Mouse (Mus musculus) brain, embryonic 14.5 days (tissue): Measurements from ENCODE around the gene Usp30. TPM values are rescaled to one million over a fixed set of nuclear protein-coding genes. Genes with fewer than 3 reads are reported as not detected.

Experiments used
- DNase-seq: peaks from one replicate; pipeline ENCODE4 v3.0.0-alpha.2; 2011; ENCODE audit warnings: low read depth
- CTCF ChIP-seq: fragments of 200-500 bp; IDR thresholded peaks from 2 replicates; pipeline ENCODE4 v1.5.1; 2012; ENCODE audit warnings: inconsistent platforms, mild to moderate bottlenecking, moderate library complexity, borderline replicate concordance; ENCODE audit not compliant: insufficient read depth, insufficient read length; ENCODE audit errors: extremely low read depth
- POLR2A ChIP-seq: fragments of 200-500 bp; IDR thresholded peaks from 2 replicates; pipeline ENCODE4 v1.6.1; 2012; ENCODE audit warnings: mild to moderate bottlenecking, inconsistent platforms, borderline replicate concordance; ENCODE audit not compliant: poor library complexity, insufficient read depth, insufficient read length, severe bottlenecking; ENCODE audit errors: extremely low read depth
- polyA plus RNA-seq: library from polyadenylated mRNA; depleted of rRNA; stranded (reverse); fragments of >200 nt; gene quantifications from 2 replicates; pipeline ENCODE4 v1.2.3, GENCODE M21; 2012

Gene Usp30
- polyA plus RNA-seq, 1 experiment = 40.0 TPM

DNA sequence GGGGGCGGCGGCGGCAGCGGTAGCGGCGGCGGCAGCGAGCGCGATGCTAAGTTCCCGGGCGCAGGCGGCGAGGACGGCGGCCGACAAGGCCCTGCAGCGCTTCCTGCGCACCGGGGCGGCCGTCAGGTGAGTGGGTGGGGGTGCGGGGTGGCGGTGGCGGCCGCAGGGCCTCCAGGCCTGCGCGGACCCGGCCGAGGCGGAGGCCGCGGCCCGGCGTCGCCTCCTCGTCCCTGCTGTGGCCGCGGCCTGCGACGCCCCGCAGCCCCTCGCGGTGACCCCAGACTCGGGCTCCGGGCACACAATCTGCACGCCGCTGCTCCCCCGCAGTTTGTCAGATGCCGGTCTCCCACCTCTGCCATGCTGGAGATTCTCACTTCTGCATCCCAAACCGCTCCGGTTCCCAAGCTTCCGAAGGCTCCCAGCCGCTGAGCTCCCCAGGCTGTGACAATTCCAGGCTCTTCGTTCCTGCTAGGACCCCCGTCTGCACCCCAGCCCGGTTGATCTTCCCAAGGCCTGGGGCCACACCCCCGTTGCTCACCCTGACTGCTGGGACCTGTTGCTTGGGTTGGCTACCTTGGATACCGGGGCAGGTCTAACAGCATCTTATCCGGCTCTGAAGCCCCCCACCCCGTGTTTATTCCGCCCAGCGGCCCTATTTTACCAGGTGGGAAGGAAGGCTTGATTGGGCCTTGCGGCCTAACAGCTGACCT is 35.3 kb downstream of the Usp30 start:
- no peak for DNase-seq

DNA sequence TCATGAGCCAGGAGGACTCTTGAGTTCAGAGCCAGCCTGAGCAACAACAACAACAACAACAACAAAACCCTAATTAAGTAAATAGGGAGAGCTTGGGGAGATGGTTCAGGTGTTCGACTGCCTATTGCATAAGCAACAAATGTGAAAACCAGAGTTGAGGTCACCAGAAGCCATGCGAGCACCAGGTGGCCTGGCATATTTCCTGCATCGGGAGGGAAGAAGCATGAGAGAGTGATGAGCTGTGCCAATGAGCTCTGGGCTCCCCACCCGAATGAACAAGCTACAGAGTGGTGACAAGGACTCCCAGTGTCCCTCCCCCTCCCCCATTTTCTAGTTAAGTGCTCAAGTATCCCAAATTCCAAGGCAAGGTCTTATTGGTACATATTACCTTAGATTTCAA is 36.6 kb downstream of the Usp30 start:
- DNase-seq = no peak
- TF ChIP-seq POLR2A = no peak
- TF ChIP-seq CTCF = no peak

More for the DNA sequence above, 35.3 kb downstream of the Usp30 start:
- TF ChIP-seq POLR2A (no peak), CTCF (no peak)

DNA sequence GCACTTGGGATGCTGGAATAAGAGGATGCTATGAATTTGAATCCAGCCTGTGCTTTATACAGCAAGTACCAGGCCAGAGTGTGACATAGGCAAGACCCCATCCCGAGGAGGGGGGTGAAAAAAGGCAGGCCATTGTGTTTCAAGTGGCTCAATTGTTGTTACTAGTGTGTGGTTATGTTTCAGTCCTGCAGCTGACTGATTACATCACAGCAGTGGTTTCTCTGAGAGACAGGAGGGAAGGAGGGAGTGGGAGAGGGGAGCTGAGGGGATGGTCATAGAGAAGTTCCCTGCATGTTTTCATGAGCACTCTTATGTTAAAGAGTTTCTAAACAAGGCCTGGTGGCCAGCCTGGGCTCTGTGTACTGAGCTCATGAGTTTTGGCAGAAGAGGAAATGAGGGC is 37.5 kb downstream of the Usp30 start:
- no peak for TF ChIP-seq CTCF
- TF ChIP-seq POLR2A = no peak
- no peak for DNase-seq

DNA sequence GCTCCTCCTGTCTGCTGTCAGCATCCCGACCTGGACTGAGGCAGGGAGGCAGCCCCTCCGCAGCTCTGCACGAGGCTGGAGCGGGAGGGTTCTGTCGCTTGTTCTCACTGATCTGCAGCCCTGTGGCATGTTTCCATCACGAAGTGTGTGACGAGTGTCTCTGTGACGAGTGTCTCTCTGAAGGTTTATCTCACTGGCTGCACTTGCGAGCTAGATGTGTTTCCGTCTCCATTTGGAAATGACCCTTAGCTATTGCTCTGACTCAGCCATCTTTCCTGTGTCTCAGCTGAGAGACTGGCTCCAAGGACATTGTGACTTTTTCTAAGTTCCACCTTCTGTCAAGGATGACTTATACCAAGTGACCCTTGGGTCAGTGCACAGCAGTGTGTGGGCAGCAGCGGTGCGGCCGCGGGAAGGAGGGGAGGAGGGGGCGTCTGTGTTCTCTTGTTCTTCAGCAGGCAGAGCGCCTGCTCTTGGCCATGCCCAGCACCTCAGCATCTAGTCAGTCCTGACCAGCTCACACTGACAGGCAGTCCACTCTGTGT is 41.2 kb downstream of the Usp30 start:
- TF ChIP-seq POLR2A (no peak), CTCF (no peak)
- DNase-seq = no peak

DNA sequence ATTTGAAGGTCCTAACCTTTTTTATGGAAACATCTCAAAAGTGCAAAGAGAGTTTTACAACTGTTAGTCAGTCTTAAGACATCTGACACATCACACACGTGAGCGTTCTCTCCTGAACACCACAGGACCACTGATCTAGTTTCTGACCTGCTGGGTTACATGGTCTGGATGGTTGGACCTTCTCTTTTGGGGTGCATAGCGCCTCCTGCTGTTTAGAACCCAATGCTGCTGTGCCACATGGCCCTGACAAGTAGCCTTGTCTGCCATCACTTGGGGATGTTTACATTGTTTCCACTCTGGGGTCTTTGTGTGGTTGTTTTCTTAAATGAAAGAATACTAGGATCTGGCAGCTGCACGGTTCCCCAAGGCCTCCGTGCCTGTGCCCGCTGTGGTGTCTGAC is 48.1 kb downstream of the Usp30 start:
- TF ChIP-seq POLR2A (no peak), CTCF (peak; percentile 26; the same call in 1 of the 2 replicates)
- DNase-seq = no peak

DNA sequence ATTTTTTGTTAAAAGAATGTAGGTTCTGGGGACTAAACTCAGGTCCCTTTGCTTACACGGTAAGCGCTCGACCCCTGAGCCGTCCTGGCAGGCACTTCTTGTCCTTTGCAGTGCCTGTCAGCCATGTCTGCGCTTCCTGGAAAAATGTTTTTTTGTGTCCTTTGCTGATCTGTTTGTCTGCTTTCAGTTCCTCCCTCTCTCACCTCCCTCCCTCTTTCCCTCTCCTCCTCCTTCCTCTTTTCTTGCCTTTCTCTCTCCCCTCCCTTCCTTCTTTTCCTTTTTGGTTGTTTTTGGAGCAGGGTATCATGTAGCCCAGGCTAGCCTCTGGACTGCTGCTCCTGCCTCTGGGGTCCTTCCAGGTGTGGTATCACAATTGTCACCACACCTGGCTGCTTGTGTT is 49.8 kb downstream of the Usp30 start:
- no peak for TF ChIP-seq POLR2A
- no peak for TF ChIP-seq CTCF
- DNase-seq = no peak

DNA sequence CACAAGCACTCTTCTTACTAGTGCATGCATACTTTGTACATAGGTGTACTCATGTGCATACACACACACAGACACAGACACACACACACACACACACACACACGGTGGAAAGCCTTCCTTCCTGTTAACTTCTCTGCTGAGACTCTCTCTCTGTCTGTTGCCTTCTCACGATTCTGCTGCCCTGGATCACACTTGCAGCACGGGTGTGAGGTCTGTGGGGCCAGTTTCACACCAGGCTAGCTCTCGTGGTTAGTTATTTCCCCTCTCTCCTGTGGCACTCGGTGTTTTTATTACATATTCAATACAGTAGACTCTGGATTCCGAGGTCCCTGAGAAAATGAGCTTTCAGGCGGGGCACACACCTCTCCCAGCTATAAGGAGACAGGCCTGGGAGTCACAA is 51.3 kb downstream of the Usp30 start:
- no peak for TF ChIP-seq POLR2A
- no peak for TF ChIP-seq CTCF
- DNase-seq = no peak

DNA sequence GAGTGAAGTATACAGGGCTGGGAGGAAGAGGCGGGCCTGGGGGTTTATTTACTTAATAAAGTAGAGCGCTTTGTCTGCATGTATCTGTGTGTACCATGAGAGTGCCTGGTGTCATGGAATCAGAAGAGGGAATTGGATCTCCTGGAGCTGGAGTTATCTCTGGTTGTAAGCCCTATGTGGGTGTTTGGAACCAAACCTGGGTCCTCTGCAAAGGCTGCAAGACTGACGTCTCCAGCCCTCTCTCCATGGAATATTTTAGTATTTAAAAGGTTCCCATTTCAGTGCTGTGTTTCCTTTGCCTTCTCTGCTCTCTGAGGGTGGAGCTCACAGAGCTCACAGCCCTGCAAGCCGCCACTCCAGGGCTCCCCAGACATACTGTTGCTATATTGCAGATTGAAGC is 54.5 kb downstream of the Usp30 start:
- no peak for TF ChIP-seq POLR2A
- no peak for TF ChIP-seq CTCF
- DNase-seq = no peak

DNA sequence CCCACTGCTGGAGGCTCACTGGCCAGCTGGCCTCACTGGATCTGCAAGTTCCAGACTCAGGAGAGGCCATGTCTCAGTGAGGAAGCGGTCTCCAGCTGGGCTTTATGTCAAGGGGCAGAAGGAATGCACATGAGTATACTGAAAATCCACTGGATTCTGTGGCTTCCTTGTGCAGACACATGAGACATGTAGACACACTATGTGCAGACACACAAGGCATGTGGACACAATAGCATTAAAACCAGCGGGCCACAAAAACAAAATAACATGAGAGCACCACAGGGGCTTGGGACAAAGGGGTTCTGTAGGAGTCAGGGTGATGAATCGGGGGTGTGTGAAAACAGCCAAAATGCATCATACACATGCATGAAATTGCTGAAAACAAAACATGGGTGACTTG is 60.7 kb downstream of the Usp30 start:
- DNase-seq = no peak
- TF ChIP-seq CTCF = no peak
- no peak for TF ChIP-seq POLR2A

DNA sequence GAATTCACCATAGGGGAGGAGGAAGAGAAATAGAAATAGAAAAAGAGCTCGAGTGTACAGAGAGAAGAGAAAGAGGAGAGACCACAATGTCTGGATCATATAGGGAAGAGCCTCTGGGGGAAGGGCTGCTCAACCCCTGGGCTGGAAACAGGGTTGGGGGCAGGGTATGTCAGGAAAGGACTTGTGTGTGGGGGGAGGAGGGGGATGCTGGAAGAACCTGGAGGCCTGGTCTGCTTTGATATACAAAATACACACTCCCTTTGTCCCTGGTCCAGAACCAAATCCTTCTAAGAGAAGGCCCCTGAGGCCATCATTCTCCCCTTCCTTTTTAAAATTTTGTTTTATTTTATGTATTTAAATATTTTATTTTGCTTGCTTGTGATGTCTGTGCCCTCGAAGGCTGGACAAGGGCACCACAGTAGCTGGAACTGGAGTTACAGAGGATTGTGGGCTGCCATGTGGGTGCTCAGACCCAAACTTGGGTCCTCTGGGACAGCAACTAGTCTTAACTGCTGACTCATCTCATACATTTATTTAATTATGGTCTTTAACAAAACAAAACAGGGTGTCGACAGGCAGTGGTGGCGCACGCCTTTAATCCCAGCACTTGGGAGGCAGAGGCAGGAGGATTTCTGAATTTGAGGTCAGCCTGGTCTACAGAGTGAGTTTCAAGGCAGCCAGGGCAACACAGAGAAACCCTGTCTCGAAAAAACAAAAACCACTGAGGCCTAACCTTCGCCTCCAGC is 61.4 kb downstream of the Usp30 start:
- no peak for DNase-seq
- TF ChIP-seq CTCF (no peak), POLR2A (no peak)
